Mouse (Mus musculus) layer of hippocampus, postnatal 10 days (tissue): ENCODE data around the gene Adam21. TPM values are rescaled to one million over a fixed set of nuclear protein-coding genes. Genes with fewer than 3 reads are reported as not detected.
"Not testable (repeated sequence)": the region's sequence is repeated elsewhere in the genome, so short reads cannot be mapped to it uniquely, and the experiment has no call there.

Experiments used
- DNase-seq, 2 experiments: peaks; one replicate each; pipeline ENCODE4 v3.0.0; 2021; ENCODE audit warnings: low spot score in 2 of 2
- long read RNA-seq: library from polyadenylated mRNA; stranded (forward); transcript quantifications from one replicate; pipeline ENCODE4 v2.0.0, GENCODE M21; 2023
- total RNA-seq, 2 experiments: library from RNA; stranded (reverse); gene quantifications; 2 replicates each; pipeline ENCODE4 v1.2.3; 2021

Gene Adam21
- under 1 TPM; 0.23 to 0.29 TPM for total RNA-seq
- long read RNA-seq, partial matches to known transcripts: 0 of 1 reads
- long read RNA-seq, other reads (novel, unspliced or antisense): 1 of 1 reads

- no peak for DNase-seq
These were observed at the start of gene Adam21 for GRCm38 (mm10) chr12:81568374-81568773. Adam21 (minus strand) TSS chr12:81568474.

DNA sequence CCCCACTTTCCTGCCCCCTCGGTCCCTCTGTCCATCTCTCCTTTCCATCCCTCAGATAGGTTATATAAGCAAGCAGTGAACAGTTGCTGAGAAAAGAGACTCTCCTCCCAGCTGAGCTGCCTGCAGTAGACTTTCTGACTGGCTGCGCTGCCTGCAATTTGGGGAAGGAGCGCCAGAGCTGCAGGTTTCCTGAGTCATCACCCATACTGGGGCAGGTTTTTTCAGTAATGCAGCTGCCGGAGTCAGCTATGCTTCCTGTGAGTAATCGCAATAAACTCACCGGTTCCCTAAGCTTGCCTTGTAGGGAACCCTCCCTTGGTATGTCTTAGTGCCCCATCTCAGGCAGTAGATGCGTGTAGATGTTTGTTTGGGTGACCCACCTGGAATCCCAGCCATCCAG lies 48.7 kb upstream of the Adam21 start:
- DNase-seq: no peak

GRCm38 (mm10) chr12:81615807-81616206 lies 47.5 kb upstream of the Adam21 start:
- no peak for DNase-seq

GRCm38 (mm10) chr12:81609445-81609844 lies 41.2 kb upstream of the Adam21 start:
- no peak for DNase-seq

GRCm38 (mm10) chr12:81604995-81605784 lies 36.9 kb upstream of the Adam21 start:
- DNase-seq: no peak

DNA sequence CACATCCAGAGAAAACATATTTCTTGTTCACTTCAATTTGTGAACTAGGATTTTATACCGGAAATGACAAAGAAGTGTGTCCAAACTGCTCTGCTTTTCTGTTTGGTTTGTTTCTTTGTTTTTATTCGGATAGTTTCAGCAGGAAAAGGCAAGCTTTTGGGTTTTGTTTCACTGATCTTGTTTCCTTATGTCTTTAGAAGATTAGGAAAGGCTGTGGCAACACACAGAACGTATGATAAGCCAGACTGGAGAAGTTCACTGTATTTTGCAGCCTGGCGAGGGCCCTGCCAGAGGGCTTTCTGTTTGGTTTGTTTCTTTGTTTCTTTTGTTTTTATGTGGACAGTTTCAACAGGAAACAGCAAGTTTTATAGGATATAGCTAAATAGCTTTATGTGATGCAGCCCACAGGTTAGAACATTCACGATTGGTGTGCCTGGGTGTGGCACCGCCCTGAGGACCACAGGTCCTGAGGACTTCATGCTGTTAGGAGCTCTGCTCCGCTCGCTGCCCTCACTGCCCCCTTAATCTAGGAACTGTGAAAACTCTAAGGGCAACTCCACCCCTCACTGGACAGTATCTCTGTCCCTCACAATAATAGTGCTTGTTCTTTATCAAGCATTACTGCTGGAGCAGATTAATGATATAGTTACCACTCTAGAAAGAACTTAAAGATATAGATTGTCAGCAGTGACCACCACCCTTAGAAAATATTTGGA lies 28.4 kb upstream of the Adam21 start:
- DNase-seq: no peak

GRCm38 (mm10) chr12:81594902-81595671 lies 26.8 kb upstream of the Adam21 start, which contains the start of gene Med6:
Med6 (minus strand) TSS chr12:81595008.
- DNase-seq: peak; percentile 92 to 93

DNA sequence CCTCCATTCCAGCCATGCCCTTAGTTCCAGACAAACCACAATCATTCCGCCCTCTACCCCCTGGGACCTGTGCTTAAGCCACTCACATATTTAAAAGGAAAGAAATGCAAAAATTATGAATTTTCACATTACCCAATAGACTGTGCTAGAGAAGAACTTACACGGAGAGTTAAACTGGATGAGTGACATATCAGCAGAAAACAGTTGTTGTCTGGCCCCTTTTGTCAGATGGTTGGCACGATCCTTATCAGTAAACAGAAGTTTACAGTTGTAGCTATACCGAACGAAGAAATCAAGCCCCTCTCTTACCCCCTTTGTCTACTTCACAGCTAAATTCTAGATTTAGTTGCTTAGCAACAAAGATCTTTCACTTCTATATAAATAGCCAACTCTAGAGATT lies 343 bp downstream of the Adam21 start:
- no peak for DNase-seq

GRCm38 (mm10) chr12:81564173-81564572 lies 4.1 kb downstream of the Adam21 start:
- DNase-seq: no peak

GRCm38 (mm10) chr12:81549286-81549685 lies 19.0 kb downstream of the Adam21 start:
- DNase-seq: no peak

- no peak for DNase-seq
These were observed 21.1 kb downstream of the Adam21 start for GRCm38 (mm10) chr12:81547163-81547562.

DNA sequence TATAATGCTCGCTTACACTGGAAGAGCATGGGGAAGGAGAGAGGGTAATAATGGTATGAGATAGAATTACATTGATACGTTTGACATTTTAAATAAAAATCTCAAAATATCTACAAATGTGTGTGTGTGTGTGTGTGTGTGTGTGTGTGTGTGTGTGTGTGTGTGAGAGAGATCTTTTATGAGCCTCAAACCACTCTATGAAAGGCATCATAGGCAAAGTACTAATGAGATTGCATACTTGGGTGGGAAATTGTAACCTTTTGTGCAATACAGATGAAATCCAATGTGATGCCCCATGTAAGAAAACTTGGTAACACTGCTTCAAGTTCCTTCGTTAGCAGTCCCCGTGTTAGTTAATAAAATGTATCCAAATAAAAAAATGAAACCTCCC lies 35.2 kb downstream of the Adam21 start:
- DNase-seq: no peak

- DNase-seq: peak; percentile 82 to 86
These were observed 35.8 kb downstream of the Adam21 start, which contains the start of the genes Gm20498 and Synj2bp for GRCm38 (mm10) chr12:81532316-81533028. Gm20498 (minus strand) TSS chr12:81532905. Synj2bp (minus strand) TSS chr12:81532911.

DNA sequence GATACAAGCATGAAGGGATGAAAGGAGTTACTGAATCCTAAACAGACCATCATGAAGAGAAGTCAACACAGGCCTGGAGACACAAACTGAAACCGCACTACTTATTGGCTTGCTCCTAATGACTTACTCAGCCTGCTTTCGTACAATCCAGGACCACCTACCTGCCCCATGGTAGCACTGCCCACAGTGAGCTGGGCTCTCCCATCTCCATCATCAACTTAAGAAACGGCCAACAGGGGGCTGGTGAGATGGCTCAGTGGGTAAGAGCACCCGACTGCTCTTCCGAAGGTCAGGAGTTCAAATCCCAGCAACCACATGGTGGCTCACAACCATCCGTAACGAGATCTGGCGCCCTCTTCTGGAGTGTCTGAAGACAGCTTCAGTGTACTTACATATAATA lies 37.7 kb downstream of the Adam21 start:
- not testable (repeated sequence) for DNase-seq

Other genes with a start within 250 kb of the Adam21 start
- gene Slc8a3, start 235.3 kb downstream of the Adam21 start, total RNA-seq: 10 to 100 TPM; 20.7 to 28.5 TPM
- gene Gm4787, start 189.0 kb downstream of the Adam21 start, total RNA-seq: 1 to 10 TPM; 1.4 to 3.0 TPM
- 1 to 10 TPM; 1.9 to 3.2 TPM for gene Adam4, start 146.5 kb downstream of the Adam21 start, total RNA-seq
- gene Cox16, start 83.3 kb downstream of the Adam21 start, total RNA-seq: 10 to 100 TPM; 35.9 to 49.9 TPM
- 10 to 100 TPM; 42.1 to 42.7 TPM for gene Gm20498, start 35.6 kb downstream of the Adam21 start, total RNA-seq
- gene Synj2bp, start 35.6 kb downstream of the Adam21 start, total RNA-seq: 10 to 100 TPM; 19.8 to 21.6 TPM
- 10 to 100 TPM; 25.1 to 26.2 TPM for gene Med6, start 26.5 kb upstream of the Adam21 start, total RNA-seq
- gene Ttc9, start 62.8 kb upstream of the Adam21 start, total RNA-seq: 10 to 100 TPM; 65.3 to 65.5 TPM
- 10 to 100 TPM; 47.4 to 55.0 TPM for gene Map3k9, start 212.7 kb upstream of the Adam21 start, total RNA-seq